Mouse (Mus musculus) heart, postnatal 0 days (tissue): ENCODE measurements around the gene Slc9b2.

Experiments
- CTCF ChIP-seq: IDR thresholded peaks from 2 replicates; pipeline ENCODE4 v1.5.1; 2016; ENCODE audit warnings: antibody characterized with exemption, control low read depth, low read depth
- EP300 ChIP-seq: IDR thresholded peaks from 2 replicates; pipeline ENCODE4 v1.6.1; 2016; ENCODE audit warnings: antibody characterized with exemption, low read depth

DNA sequence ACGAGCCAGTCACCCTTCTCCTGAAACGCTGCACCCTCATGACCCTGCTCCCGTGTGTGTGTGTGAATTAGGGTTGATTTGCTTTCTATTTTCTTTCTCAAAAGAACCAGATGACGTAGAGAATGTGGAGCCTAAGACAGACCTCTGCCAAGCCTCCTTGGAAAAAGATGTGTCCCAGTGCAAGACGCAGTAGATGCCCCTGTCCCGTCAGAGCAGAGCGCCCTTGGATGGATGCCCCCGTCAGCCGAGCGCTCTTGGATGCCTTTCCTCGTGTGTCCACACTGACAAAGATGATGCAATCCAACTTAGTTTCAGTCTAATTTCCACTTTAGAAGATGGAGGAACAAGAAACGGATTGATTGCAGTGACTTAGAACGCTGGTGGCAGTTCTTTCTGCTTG, 34.5 kb upstream of the Slc9b2 start:
- TF ChIP-seq CTCF = no peak
- TF ChIP-seq EP300 = no peak
